Mouse (Mus musculus): ENCODE measurements around the gene S100z. TPM values are rescaled to one million over a fixed set of nuclear protein-coding genes. Genes with fewer than 3 reads are reported as not detected.

Gene S100z
- not detected in 2 replicates for polyA plus RNA-seq (2015; fragmentation: Nextera tagmentation; extraction: Ambion mirVana)

GRCm38 (mm10) chr13:95478671-95479413 lies at the start of gene S100z:
TSS of gene S100z (minus strand) at chr13:95478721.
- ATAC-seq (ENCODE audit: borderline replicate concordance, extremely low read depth, low FRiP score, low TSS enrichment), result no peak
- WGBS, result 88% methylated on average over 21 of the region's 21 CpGs
- no peak within 1 kb of the TSS for H3K27ac ChIP-seq
- no peaks in the 10 kb centered on the region for H3K27me3 ChIP-seq
- no peak within 1 kb of the TSS for H3K9ac ChIP-seq
- no peaks in the 10 kb centered on the region for H3K9me3 ChIP-seq
- no peak within 1 kb of the TSS for H3K4me2 ChIP-seq
- H3K4me1 ChIP-seq, result no peaks in the 10 kb centered on the region; the same call in 1 of the 2 replicates
- H3K4me3 ChIP-seq, result no peak within 1 kb of the TSS
- no peaks in the 10 kb centered on the region for H3K36me3 ChIP-seq

GRCm38 (mm10) chr13:95524674-95525491 lies 46.4 kb upstream of the S100z start, which contains the start of gene F2rl1:
TSS of gene F2rl1 (minus strand) at chr13:95525227.
- H3K9ac ChIP-seq, result peak within 1 kb of the TSS; percentile 49
- H3K27me3 ChIP-seq, result peaks cover 27% of the 10 kb centered on the region
- peak; percentile 92 for ATAC-seq (ENCODE audit: borderline replicate concordance, extremely low read depth, low FRiP score, low TSS enrichment)
- H3K27ac ChIP-seq, result peak within 1 kb of the TSS; percentile 32
- H3K9me3 ChIP-seq, result no peaks in the 10 kb centered on the region
- WGBS, result under 1% methylated on average over 54 of the region's 54 CpGs
- H3K4me2 ChIP-seq, result peak within 1 kb of the TSS; percentile 94
- no peaks in the 10 kb centered on the region for H3K36me3 ChIP-seq
- peaks cover 14% of the 10 kb centered on the region for H3K4me1 ChIP-seq
- H3K4me3 ChIP-seq, result peak within 1 kb of the TSS; percentile 54

- Histone ChIP-seq H3K4me2 (peak overlapping the region; percentile 94), H3K27me3 (peaks cover 27% of the 10 kb centered on the region), H3K27ac (peak overlapping the region; percentile 32; the same call in 1 of the 2 replicates), H3K36me3 (no peaks in the 10 kb centered on the region), H3K4me3 (peak overlapping the region; percentile 54), H3K9ac (peak overlapping the region; percentile 49), H3K9me3 (no peaks in the 10 kb centered on the region), H3K4me1 (peaks cover 14% of the 10 kb centered on the region)
- ATAC-seq (ENCODE audit: borderline replicate concordance, extremely low read depth, low FRiP score, low TSS enrichment), result peak; percentile 27; the same call in 1 of the 2 replicates
- WGBS, result 0% methylated on average over 13 of the region's 13 CpGs
Measured at GRCm38 (mm10) chr13:95524424-95524673, 45.8 kb upstream of the S100z start.

GRCm38 (mm10) chr13:95523659-95524423 lies 45.3 kb upstream of the S100z start:
- peaks cover 14% of the 10 kb centered on the region for H3K4me1 ChIP-seq
- H3K27ac ChIP-seq, result peak overlapping the region; percentile 32; the same call in 1 of the 2 replicates
- peak overlapping the region; percentile 94 for H3K4me2 ChIP-seq
- H3K27me3 ChIP-seq, result peaks cover 27% of the 10 kb centered on the region
- peak overlapping the region; percentile 49 for H3K9ac ChIP-seq
- peak; percentile 19; the same call in 1 of the 2 replicates for ATAC-seq (ENCODE audit: borderline replicate concordance, extremely low read depth, low FRiP score, low TSS enrichment)
- H3K9me3 ChIP-seq, result no peaks in the 10 kb centered on the region
- H3K36me3 ChIP-seq, result no peaks in the 10 kb centered on the region
- H3K4me3 ChIP-seq, result peak overlapping the region; percentile 54
- 5% methylated on average over 29 of the region's 29 CpGs for WGBS

- Histone ChIP-seq H3K27ac (no peak overlapping the region), H3K9ac (no peak overlapping the region), H3K9me3 (no peaks in the 10 kb centered on the region), H3K4me1 (peaks cover 14% of the 10 kb centered on the region), H3K36me3 (no peaks in the 10 kb centered on the region), H3K27me3 (peaks cover 27% of the 10 kb centered on the region), H3K4me2 (no peak overlapping the region), H3K4me3 (no peak overlapping the region)
- 74% methylated on average over 10 of the region's 10 CpGs for WGBS
- ATAC-seq (ENCODE audit: borderline replicate concordance, extremely low read depth, low FRiP score, low TSS enrichment), result no peak
Measured at GRCm38 (mm10) chr13:95522176-95522575, 43.7 kb upstream of the S100z start.

GRCm38 (mm10) chr13:95521029-95521428 lies 42.5 kb upstream of the S100z start:
- peaks cover 14% of the 10 kb centered on the region for H3K4me1 ChIP-seq
- no peak for ATAC-seq (ENCODE audit: borderline replicate concordance, extremely low read depth, low FRiP score, low TSS enrichment)
- H3K27me3 ChIP-seq, result peaks cover 17% of the 10 kb centered on the region
- H3K27ac ChIP-seq, result no peak overlapping the region
- no peaks in the 10 kb centered on the region for H3K9me3 ChIP-seq
- H3K4me2 ChIP-seq, result no peak overlapping the region
- H3K36me3 ChIP-seq, result no peaks in the 10 kb centered on the region
- WGBS, result 68% methylated on average over 6 of the region's 6 CpGs
- no peak overlapping the region for H3K4me3 ChIP-seq
- H3K9ac ChIP-seq, result no peak overlapping the region

- no peak for ATAC-seq (ENCODE audit: borderline replicate concordance, extremely low read depth, low FRiP score, low TSS enrichment)
- Histone ChIP-seq H3K4me1 (no peaks in the 10 kb centered on the region), H3K4me3 (no peak overlapping the region), H3K4me2 (no peak overlapping the region), H3K27ac (no peak overlapping the region), H3K36me3 (no peaks in the 10 kb centered on the region), H3K9ac (no peak overlapping the region), H3K9me3 (no peaks in the 10 kb centered on the region), H3K27me3 (no peaks in the 10 kb centered on the region)
- 65% methylated on average over 4 of the region's 4 CpGs for WGBS
Measured at GRCm38 (mm10) chr13:95514756-95515155, 36.2 kb upstream of the S100z start.

- Histone ChIP-seq H3K9ac (no peak overlapping the region), H3K27me3 (no peaks in the 10 kb centered on the region), H3K4me3 (no peak overlapping the region), H3K9me3 (no peaks in the 10 kb centered on the region), H3K36me3 (no peaks in the 10 kb centered on the region), H3K27ac (no peak overlapping the region), H3K4me2 (no peak overlapping the region), H3K4me1 (no peaks in the 10 kb centered on the region)
- 86% methylated on average over 5 of the region's 5 CpGs for WGBS
- ATAC-seq (ENCODE audit: borderline replicate concordance, extremely low read depth, low FRiP score, low TSS enrichment), result no peak
Measured at GRCm38 (mm10) chr13:95510054-95510453, 31.5 kb upstream of the S100z start.

GRCm38 (mm10) chr13:95503279-95503917 lies 24.9 kb upstream of the S100z start:
- no peak for ATAC-seq (ENCODE audit: borderline replicate concordance, extremely low read depth, low FRiP score, low TSS enrichment)
- H3K27ac ChIP-seq, result no peak overlapping the region
- WGBS, result 70% methylated on average over 8 of the region's 8 CpGs

GRCm38 (mm10) chr13:95496601-95497000 lies 18.1 kb upstream of the S100z start:
- H3K27ac ChIP-seq, result no peak overlapping the region
- no peaks in the 10 kb centered on the region for H3K9me3 ChIP-seq
- H3K27me3 ChIP-seq, result no peaks in the 10 kb centered on the region
- H3K4me2 ChIP-seq, result no peak overlapping the region
- no peak overlapping the region for H3K9ac ChIP-seq
- no peak for ATAC-seq (ENCODE audit: borderline replicate concordance, extremely low read depth, low FRiP score, low TSS enrichment)
- no peak overlapping the region for H3K4me3 ChIP-seq
- WGBS, result 86% methylated on average over 3 of the region's 3 CpGs
- H3K4me1 ChIP-seq, result peaks cover 7% of the 10 kb centered on the region
- H3K36me3 ChIP-seq, result no peaks in the 10 kb centered on the region

More at GRCm38 (mm10) chr13:95503279-95503917, 24.9 kb upstream of the S100z start:
- no peaks in the 10 kb centered on the region for H3K4me1 ChIP-seq
- no peaks in the 10 kb centered on the region for H3K36me3 ChIP-seq
- H3K4me3 ChIP-seq, result no peak overlapping the region
- H3K9ac ChIP-seq, result no peak overlapping the region
- no peak overlapping the region for H3K4me2 ChIP-seq
- no peaks in the 10 kb centered on the region for H3K9me3 ChIP-seq
- no peaks in the 10 kb centered on the region for H3K27me3 ChIP-seq

- no peak for ATAC-seq (ENCODE audit: borderline replicate concordance, extremely low read depth, low FRiP score, low TSS enrichment)
Measured at GRCm38 (mm10) chr13:95494812-95495211, 16.3 kb upstream of the S100z start.

More at GRCm38 (mm10) chr13:95494812-95495211, 16.3 kb upstream of the S100z start:
- Histone ChIP-seq H3K36me3 (no peaks in the 10 kb centered on the region), H3K4me2 (no peak overlapping the region), H3K4me3 (no peak overlapping the region), H3K27ac (no peak overlapping the region), H3K9me3 (no peaks in the 10 kb centered on the region), H3K9ac (no peak overlapping the region), H3K27me3 (no peaks in the 10 kb centered on the region), H3K4me1 (peaks cover 7% of the 10 kb centered on the region)
- 38% methylated on average over 8 of the region's 8 CpGs for WGBS

Measured in lung, embryonic 15.5 days (tissue).